Mouse (Mus musculus): Measurements from ENCODE around the gene Trabd2b. TPM values are rescaled to one million over a fixed set of nuclear protein-coding genes. Genes with fewer than 3 reads are reported as not detected.

Gene Trabd2b
- polyA plus RNA-seq, 1 experiment from 2014 or later = 2.0 TPM

DNA sequence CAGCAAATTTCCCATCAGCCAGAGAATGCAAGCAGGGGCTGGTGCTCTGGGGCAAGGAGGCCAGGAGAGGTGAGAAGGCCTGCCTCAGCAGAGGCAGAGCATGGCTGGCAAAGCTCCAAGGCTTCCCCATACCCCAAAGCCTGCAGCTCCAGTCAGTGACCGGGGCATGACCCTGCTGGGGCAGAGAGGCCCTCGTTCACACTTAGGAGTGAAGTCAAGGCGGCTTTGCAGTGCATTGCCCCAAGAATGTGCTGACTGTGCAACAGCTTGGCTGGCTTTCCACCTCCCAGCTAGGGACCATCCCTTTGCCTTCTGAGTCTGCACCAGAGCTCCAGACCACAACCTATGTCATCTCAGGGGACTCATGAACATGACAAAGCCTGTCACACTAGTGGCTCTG is 152.0 kb downstream of the Trabd2b start:
- Histone ChIP-seq H3K4me1 (ENCODE audit: control insufficient read depth, insufficient read depth, low read length) (peaks cover 3% of the 10 kb centered on the region; the same call in 1 of the 2 replicates), H3K9ac (ENCODE audit: low read length) (no peak overlapping the region), H3K27ac (ENCODE audit: low read depth, low read length) (no peak overlapping the region), H3K36me3 (ENCODE audit: control insufficient read depth, insufficient read depth, low read length) (no peaks in the 10 kb centered on the region), H3K9me3 (ENCODE audit: control insufficient read depth, low read length) (no peaks in the 10 kb centered on the region), H3K27me3 (ENCODE audit: control insufficient read depth, insufficient read depth, low read length) (no peaks in the 10 kb centered on the region), H3K4me3 (ENCODE audit: low read depth, low read length) (no peak overlapping the region), H3K4me2 (ENCODE audit: low read depth) (no peak overlapping the region)
- 21% methylated on average over 3 of the region's 3 CpGs for WGBS
- DNase-seq (ENCODE audit: low spot score) (no peak), ATAC-seq (ENCODE audit: insufficient read depth, low FRiP score, low TSS enrichment) (no peak)

- Histone ChIP-seq H3K4me3 (ENCODE audit: low read depth, low read length) (no peak overlapping the region), H3K4me1 (ENCODE audit: control insufficient read depth, insufficient read depth, low read length) (peaks cover 6% of the 10 kb centered on the region; the same call in 1 of the 2 replicates), H3K27ac (ENCODE audit: low read depth, low read length) (no peak overlapping the region), H3K27me3 (ENCODE audit: control insufficient read depth, insufficient read depth, low read length) (no peaks in the 10 kb centered on the region), H3K36me3 (ENCODE audit: control insufficient read depth, insufficient read depth, low read length) (no peaks in the 10 kb centered on the region), H3K4me2 (ENCODE audit: low read depth) (no peak overlapping the region), H3K9ac (ENCODE audit: low read length) (no peak overlapping the region), H3K9me3 (ENCODE audit: control insufficient read depth, low read length) (no peaks in the 10 kb centered on the region)
- 79% methylated on average over 17 of the region's 17 CpGs for WGBS
- no peak for ATAC-seq (ENCODE audit: insufficient read depth, low FRiP score, low TSS enrichment)
- no peak for DNase-seq (ENCODE audit: low spot score)
These were observed 154.2 kb downstream of the Trabd2b start for GRCm38 (mm10) chr4:114560638-114561216.

- H3K36me3 ChIP-seq (ENCODE audit: control insufficient read depth, insufficient read depth, low read length) = no peaks in the 10 kb centered on the region
- H3K27me3 ChIP-seq (ENCODE audit: control insufficient read depth, insufficient read depth, low read length) = no peaks in the 10 kb centered on the region
- no peak overlapping the region for H3K9ac ChIP-seq (ENCODE audit: low read length)
- H3K4me2 ChIP-seq (ENCODE audit: low read depth) = no peak overlapping the region
- 0 out of 2 replicates have a peak, but pooled peaks cover 3% of the 10 kb centered on the region for H3K4me1 ChIP-seq (ENCODE audit: control insufficient read depth, insufficient read depth, low read length)
- DNase-seq (ENCODE audit: low spot score) (no peak), ATAC-seq (ENCODE audit: insufficient read depth, low FRiP score, low TSS enrichment) (no peak)
- no peak overlapping the region for H3K4me3 ChIP-seq (ENCODE audit: low read depth, low read length)
- H3K9me3 ChIP-seq (ENCODE audit: control insufficient read depth, low read length) = no peaks in the 10 kb centered on the region
- H3K27ac ChIP-seq (ENCODE audit: low read depth, low read length) = no peak overlapping the region
- WGBS = 48% methylated on average over 5 of the region's 5 CpGs
These were observed 157.7 kb downstream of the Trabd2b start for GRCm38 (mm10) chr4:114564131-114564695.

- Histone ChIP-seq H3K4me1 (ENCODE audit: control insufficient read depth, insufficient read depth, low read length) (0 out of 2 replicates have a peak, but pooled peaks cover 3% of the 10 kb centered on the region), H3K27ac (ENCODE audit: low read depth, low read length) (no peak overlapping the region), H3K4me3 (ENCODE audit: low read depth, low read length) (no peak overlapping the region), H3K9ac (ENCODE audit: low read length) (no peak overlapping the region), H3K36me3 (ENCODE audit: control insufficient read depth, insufficient read depth, low read length) (no peaks in the 10 kb centered on the region), H3K9me3 (ENCODE audit: control insufficient read depth, low read length) (no peaks in the 10 kb centered on the region), H3K27me3 (ENCODE audit: control insufficient read depth, insufficient read depth, low read length) (no peaks in the 10 kb centered on the region), H3K4me2 (ENCODE audit: low read depth) (no peak overlapping the region)
- no peak for DNase-seq (ENCODE audit: low spot score)
- no peak for ATAC-seq (ENCODE audit: insufficient read depth, low FRiP score, low TSS enrichment)
- 70% methylated on average over 6 of the region's 6 CpGs for WGBS
These were observed 161.1 kb downstream of the Trabd2b start for GRCm38 (mm10) chr4:114567594-114567993.

DNA sequence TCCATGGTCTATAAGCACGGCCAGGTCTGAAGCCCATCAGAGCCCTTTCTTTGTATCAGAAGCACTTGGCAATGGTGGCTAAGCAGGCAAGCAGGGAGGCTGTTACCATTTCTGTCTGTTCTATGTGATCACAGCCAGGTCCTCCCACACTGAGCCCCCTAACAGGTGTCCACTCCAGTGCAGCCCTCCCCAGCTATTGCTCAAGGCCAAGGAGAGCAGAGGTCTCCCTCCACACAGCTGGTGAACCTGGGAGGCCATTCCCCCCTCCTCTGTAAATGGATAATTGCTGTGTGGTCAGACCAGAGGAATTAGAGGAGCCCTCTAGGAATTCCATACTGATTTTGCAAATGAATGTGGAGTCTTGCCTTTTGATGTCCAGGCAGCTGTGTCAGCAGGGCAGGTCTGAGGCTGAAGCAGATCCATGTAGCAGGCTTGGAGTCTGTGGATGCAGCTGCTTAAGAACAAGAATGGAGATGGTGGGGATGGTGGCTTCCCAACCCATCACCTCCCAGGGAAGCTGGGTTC is 161.6 kb downstream of the Trabd2b start:
- H3K4me3 ChIP-seq (ENCODE audit: low read depth, low read length) = no peak overlapping the region
- H3K4me2 ChIP-seq (ENCODE audit: low read depth) = no peak overlapping the region
- H3K27ac ChIP-seq (ENCODE audit: low read depth, low read length) = no peak overlapping the region
- 0 out of 2 replicates have a peak, but pooled peaks cover 3% of the 10 kb centered on the region for H3K4me1 ChIP-seq (ENCODE audit: control insufficient read depth, insufficient read depth, low read length)
- H3K9me3 ChIP-seq (ENCODE audit: control insufficient read depth, low read length) = no peaks in the 10 kb centered on the region
- 85% methylated on average over 1 of the region's 1 CpGs for WGBS
- no peak for DNase-seq (ENCODE audit: low spot score)
- ATAC-seq (ENCODE audit: insufficient read depth, low FRiP score, low TSS enrichment) = no peak
- no peaks in the 10 kb centered on the region for H3K36me3 ChIP-seq (ENCODE audit: control insufficient read depth, insufficient read depth, low read length)
- H3K27me3 ChIP-seq (ENCODE audit: control insufficient read depth, insufficient read depth, low read length) = no peaks in the 10 kb centered on the region
- no peak overlapping the region for H3K9ac ChIP-seq (ENCODE audit: low read length)

DNA sequence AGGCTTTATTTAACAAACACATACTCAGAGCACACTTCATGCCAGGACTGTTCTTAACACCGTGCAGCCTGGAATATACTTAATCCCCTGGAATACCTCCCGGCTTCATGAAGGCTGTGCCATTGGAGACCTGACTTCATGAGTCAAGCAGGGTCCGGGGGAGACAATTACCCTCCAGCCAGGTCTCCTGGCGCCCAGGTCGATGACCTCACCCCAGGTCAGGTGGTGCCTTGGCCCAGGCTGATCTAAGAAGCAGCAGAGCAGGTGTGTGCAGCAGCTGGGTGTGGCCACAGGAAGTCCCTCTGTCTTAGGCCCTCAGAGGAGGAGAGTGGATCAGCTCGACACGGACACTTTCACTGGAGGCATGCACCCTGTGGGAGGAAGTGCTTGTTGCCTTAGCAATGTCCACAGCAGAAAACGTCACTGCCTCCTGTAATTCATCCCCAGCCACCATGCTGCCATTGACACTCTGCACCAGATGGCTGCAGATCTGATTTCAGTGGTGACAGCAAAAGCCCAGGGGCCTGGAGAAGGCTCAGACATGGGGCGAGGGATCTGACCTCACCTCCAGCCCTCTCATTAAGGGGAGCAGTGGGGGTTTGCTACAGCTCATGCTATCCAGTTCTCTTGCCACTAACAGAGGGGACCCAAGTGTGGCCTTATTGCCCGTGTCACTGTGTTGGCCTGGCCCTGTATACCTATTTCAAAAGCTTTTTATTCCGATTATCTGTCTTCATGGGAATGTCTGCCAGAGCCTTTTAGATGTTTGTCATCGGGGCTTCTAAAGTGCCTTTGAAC is 171.8 kb downstream of the Trabd2b start:
- ATAC-seq (ENCODE audit: insufficient read depth, low FRiP score, low TSS enrichment) = peak; percentile 41; the same call in 1 of the 2 replicates
- H3K9ac ChIP-seq (ENCODE audit: low read length) = no peak overlapping the region
- no peaks in the 10 kb centered on the region for H3K9me3 ChIP-seq (ENCODE audit: control insufficient read depth, low read length)
- DNase-seq (ENCODE audit: low spot score) = no peak
- no peak overlapping the region for H3K27ac ChIP-seq (ENCODE audit: low read depth, low read length)
- no peaks in the 10 kb centered on the region for H3K36me3 ChIP-seq (ENCODE audit: control insufficient read depth, insufficient read depth, low read length)
- H3K4me3 ChIP-seq (ENCODE audit: low read depth, low read length) = no peak overlapping the region
- WGBS = 45% methylated on average over 12 of the region's 12 CpGs
- H3K27me3 ChIP-seq (ENCODE audit: control insufficient read depth, insufficient read depth, low read length) = no peaks in the 10 kb centered on the region
- no peaks in the 10 kb centered on the region for H3K4me1 ChIP-seq (ENCODE audit: control insufficient read depth, insufficient read depth, low read length)
- no peak overlapping the region for H3K4me2 ChIP-seq (ENCODE audit: low read depth)

DNA sequence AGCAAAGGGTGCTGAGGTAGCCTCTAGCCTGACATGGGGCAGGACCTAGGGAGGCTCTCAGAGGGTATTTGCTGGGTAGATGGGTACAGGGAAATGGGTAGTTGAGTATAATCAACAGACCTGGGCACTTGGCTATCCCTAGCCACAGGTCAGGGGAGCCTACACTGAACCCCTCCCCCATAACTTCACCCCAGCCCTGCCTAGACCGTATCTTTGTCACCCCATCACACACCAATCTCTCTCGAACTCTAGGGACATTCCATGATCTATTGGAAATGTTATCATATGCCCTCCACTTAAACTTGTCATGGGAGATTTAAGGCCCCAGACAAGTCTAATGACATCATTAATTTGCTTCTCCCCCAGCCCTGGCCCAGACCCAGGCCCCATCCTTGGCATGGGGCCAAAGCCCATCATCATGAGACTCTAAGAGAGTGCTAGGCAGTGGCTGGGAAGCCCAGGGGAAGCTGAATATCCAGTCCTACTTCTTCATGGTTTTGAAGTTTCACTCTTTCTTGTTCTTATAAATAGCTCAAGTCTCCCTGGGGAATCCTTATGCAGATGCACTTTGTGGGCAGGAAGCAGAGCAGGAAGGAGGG is 177.1 kb downstream of the Trabd2b start:
- 79% methylated on average over 2 of the region's 2 CpGs for WGBS
- Histone ChIP-seq H3K27ac (ENCODE audit: low read depth, low read length) (no peak overlapping the region), H3K9ac (ENCODE audit: low read length) (no peak overlapping the region), H3K4me3 (ENCODE audit: low read depth, low read length) (no peak overlapping the region), H3K27me3 (ENCODE audit: control insufficient read depth, insufficient read depth, low read length) (no peaks in the 10 kb centered on the region), H3K4me2 (ENCODE audit: low read depth) (no peak overlapping the region), H3K9me3 (ENCODE audit: control insufficient read depth, low read length) (no peaks in the 10 kb centered on the region), H3K4me1 (ENCODE audit: control insufficient read depth, insufficient read depth, low read length) (no peaks in the 10 kb centered on the region), H3K36me3 (ENCODE audit: control insufficient read depth, insufficient read depth, low read length) (no peaks in the 10 kb centered on the region)
- DNase-seq (ENCODE audit: low spot score) = no peak
- ATAC-seq (ENCODE audit: insufficient read depth, low FRiP score, low TSS enrichment) = no peak

DNA sequence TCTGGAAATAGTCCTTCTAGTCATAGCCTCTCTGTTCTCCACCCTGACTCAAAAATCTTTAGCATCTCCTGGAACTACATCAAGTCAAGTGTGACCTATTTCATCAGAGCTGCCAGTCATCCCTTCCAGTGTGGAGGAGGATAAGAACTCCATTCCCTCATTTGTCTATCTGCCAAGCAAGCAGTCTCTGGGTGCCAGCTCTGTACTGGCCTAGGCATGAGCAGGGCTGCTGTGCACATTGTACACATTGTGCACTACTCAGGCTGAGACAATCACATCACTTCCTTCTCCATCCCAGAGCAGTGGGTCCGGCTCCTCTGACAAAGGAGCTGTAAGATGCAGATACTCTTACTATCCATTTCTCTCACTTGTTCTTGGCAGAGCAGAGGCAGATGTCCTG is 178.2 kb downstream of the Trabd2b start:
- ATAC-seq (ENCODE audit: insufficient read depth, low FRiP score, low TSS enrichment) (no peak), DNase-seq (ENCODE audit: low spot score) (no peak)
- no peak overlapping the region for H3K27ac ChIP-seq (ENCODE audit: low read depth, low read length)
- no peak overlapping the region for H3K4me2 ChIP-seq (ENCODE audit: low read depth)
- no peaks in the 10 kb centered on the region for H3K27me3 ChIP-seq (ENCODE audit: control insufficient read depth, insufficient read depth, low read length)
- H3K4me3 ChIP-seq (ENCODE audit: low read depth, low read length) = no peak overlapping the region
- H3K4me1 ChIP-seq (ENCODE audit: control insufficient read depth, insufficient read depth, low read length) = no peaks in the 10 kb centered on the region
- H3K9ac ChIP-seq (ENCODE audit: low read length) = no peak overlapping the region
- WGBS = 71% methylated on average over 1 of the region's 1 CpGs
- H3K9me3 ChIP-seq (ENCODE audit: control insufficient read depth, low read length) = no peaks in the 10 kb centered on the region
- H3K36me3 ChIP-seq (ENCODE audit: control insufficient read depth, insufficient read depth, low read length) = no peaks in the 10 kb centered on the region

Measured in neural tube, embryonic 11.5 days (tissue).